Mouse (Mus musculus) adrenal gland, adult (tissue): ENCODE data around the gene Aldh16a1.

Source experiments
- DNase-seq, 2 experiments: peaks; one replicate each; pipeline ENCODE4 v3.0.0; 2022 to 2023; ENCODE audit warnings: low spot score in 1 of 2; ENCODE audit not compliant: inconsistent age in 2 of 2

Aldh16a1 gene

GRCm38 (mm10) chr7:45154096-45154992 is at the start of gene Aldh16a1, which contains the start of gene Pih1d1:
Aldh16a1 (minus strand) TSS chr7:45154584.
Pih1d1 (plus strand) TSS chr7:45154303.
- peak; percentile 98 to 100 for DNase-seq

DNA sequence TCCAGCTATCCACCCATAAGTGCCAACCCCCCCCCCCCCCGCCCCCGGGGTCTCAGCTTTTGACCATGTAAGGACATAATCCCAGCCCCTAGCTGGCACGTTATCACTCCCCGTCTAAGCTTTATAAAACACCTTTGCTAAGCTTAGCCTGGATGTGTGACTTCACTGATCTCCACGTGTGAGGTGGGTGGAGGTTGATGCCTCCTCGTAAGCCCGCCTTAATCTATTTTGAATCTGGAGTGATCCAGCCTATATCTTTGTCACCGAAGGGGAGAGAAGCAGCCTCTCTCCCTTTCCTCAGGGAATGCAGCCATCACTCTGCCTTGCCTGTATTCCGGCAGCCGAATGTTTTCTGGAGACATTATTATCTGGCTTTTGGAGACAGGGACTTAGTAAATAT is 48.3 kb upstream of the Aldh16a1 start:
- DNase-seq = no peak

GRCm38 (mm10) chr7:45198961-45199360 is 44.6 kb upstream of the Aldh16a1 start:
- no peak for DNase-seq

DNA sequence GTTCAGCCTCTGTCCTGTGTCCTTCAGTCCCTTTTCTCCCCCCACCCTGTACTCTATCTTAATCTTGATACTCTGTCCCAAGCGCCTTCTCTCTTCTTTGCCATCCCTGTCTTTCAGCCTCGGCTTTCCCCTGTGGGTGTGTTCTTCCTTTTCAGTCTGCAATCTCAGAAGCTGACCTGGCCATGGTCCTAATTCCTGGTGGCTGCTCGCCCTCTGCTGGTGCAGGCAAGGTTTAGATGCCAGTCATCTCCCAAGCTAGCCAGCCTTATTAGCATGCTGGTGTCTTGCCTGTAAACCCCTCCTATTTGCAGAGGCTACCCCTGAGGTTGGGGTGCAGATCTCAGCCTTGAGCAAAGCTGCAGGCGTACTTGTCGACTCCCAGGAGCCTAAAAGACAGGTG is 44.1 kb upstream of the Aldh16a1 start:
- peak; percentile 77 to 91 for DNase-seq

GRCm38 (mm10) chr7:45196994-45197393 is 42.6 kb upstream of the Aldh16a1 start:
- no peak for DNase-seq

GRCm38 (mm10) chr7:45196176-45196535 is 41.8 kb upstream of the Aldh16a1 start:
- no peak for DNase-seq

- no peak for DNase-seq
Observed at GRCm38 (mm10) chr7:45195341-45196175, 41.2 kb upstream of the Aldh16a1 start.

GRCm38 (mm10) chr7:45193871-45194785 is 39.7 kb upstream of the Aldh16a1 start:
- DNase-seq = no peak

GRCm38 (mm10) chr7:45193406-45193805 is 39.0 kb upstream of the Aldh16a1 start:
- no peak for DNase-seq

DNA sequence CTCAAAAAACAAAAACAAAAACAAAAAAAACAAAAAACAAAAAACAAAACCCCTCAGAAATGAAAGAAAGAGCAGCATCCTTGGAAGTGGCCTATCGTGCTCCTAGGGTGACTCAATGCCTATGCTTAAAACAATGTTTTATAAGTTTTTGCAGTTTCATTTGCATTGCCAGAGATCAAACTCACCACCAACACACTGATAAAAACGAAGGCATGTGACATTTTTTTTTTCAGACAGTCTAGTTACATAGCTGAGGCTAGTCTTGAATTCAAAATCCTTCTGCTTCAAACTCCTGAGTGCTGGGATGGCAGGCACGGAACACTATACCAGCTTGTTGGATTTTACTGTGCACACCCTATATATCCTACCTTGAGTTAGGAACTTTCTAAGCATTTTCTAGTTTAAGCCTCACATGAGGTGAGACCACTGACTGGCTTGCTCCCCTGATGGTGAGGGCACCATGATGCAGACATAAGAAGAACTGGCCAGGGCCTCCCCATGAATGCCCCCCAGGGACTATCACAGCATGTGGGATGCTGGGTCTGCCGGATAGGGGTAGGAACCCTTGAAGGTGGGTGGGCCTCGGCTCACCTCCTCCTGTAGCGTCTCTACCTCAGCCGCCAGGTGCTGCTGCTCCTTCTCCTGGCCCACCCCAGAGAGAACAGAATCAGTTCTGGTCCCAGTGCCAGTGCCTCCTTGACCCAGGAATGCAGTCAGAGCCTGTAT is 38.4 kb upstream of the Aldh16a1 start:
- DNase-seq = no peak

DNA sequence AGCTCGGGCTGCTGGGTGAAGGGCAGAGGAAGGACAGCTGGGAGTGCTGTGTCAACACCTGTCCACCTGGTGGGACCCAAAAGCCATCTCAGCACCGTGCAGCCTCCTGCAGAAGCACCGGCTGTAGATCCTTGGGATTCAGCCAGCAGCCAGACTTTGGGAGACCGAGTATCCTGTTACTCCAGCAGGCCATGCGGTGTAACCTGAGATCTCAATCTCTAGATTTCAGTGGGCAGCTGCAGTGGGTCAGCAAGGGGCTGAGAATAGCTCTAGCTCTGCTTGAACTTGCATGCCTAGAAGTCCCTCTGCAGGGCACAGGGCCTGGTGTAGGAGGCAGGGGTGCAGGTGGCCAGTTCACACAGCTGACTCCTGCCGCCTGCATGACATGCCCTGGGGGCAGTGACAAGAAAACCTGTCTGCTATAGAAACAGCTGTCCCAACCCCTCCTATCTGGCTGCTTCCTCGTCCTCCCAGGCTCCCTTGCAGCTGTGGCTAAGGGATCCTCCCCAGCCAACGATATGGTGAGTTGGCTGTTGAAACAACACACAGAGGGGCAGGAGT is 37.5 kb upstream of the Aldh16a1 start:
- DNase-seq = no peak

DNA sequence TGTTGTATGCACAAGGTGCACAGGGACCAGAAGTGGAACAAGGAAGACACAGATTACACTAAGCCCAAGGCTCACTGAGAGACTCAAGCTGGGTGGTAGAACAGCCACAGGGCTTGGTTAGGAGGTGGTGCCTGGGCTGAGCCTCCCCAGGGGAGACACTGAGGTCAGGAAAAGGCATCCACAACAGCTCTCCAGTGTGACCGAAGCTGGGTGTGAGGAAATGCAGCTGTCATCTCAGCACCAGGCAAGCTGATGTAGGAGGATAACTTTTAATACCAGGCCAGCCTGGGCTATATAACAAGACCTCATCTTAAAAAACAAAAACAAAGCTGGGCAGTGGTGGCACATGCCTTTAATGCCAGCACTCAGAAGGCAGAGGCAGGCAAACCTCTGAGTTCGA is 36.8 kb upstream of the Aldh16a1 start:
- DNase-seq = no peak

- no peak for DNase-seq
Observed at GRCm38 (mm10) chr7:45190186-45190585, 35.8 kb upstream of the Aldh16a1 start.

- DNase-seq = no peak
Observed at GRCm38 (mm10) chr7:45189600-45189999, 35.2 kb upstream of the Aldh16a1 start.

DNA sequence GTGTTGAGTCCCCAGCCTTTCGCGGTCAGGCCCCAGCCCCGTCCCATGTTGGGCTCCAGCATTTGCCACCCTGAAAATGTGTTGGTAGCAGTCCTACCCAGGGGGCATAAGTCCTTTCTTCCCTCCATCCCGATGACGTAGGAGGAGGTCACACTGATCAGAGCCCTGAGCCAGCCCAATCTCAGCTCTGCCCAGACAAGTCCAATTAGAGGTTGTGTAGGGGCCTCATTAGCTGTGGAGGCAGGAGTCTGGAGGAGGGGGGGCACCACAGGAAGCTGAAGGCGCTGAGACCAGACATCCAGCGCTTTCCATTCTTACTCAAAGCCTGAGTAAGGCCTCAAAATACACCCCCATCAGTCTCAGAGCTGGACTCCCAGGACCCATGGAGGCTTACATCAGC is 31.5 kb upstream of the Aldh16a1 start:
- DNase-seq = no peak

- DNase-seq = no peak
Observed at GRCm38 (mm10) chr7:45183672-45184071, 29.3 kb upstream of the Aldh16a1 start.

DNA sequence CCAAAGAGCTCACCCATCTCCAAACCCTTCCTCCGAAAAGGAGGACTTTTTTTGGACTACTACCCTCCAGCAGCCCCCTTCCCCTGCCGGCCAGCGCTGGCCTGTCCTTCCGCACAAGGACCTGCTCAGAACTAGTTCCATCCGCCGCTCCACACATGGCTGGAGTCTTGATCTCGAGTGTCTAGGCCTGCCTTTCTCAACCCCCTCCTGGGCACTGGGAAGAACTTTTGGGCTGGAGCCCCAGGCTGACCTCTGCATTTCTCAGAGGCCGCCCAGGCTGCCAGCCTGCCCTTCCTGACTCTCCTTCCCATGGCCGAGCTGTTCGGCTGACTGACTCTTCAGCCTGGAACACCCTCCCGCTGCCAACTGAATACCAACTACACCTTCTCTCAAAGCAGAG is 28.2 kb upstream of the Aldh16a1 start:
- DNase-seq = no peak

DNA sequence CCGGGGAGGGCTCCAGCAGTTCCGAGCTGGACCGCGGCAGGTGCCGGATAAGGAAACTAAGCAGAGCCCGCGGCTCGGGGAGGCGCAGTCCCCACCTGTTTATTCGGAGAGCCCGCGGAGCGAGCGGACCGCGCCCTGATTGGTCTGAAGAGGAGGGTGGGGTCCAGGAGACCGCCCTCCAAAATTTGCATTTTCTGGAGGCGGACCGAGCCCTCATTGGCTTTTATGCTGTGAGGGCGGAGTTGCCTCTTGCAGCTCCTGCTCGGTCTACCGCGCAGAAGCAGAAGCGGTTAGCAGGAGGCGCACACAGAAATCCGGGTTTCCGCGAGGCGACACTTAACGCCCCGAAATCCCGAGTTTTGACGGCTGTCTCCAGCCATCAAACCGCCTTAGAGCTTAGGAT is 27.8 kb upstream of the Aldh16a1 start:
- peak; percentile 91 to 95 for DNase-seq

DNA sequence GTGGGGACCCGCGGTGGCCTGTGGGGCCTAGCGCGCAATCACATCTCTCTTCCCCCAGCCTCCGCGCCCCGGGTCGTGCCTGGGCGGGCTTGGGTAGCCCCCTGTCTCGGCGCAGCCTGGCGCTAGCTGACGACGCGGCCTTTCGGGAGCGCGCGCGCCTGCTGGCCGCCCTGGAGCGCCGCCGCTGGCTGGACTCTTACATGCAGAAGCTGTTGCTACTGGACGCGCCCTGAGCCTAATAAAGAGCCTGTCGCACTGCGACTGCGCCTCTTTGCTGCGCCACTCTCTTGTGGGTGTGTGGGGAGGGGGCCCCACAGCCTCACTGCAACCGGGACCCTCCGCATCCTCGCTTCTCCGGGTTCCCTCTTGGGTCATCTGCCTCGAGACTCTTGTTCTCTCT is 27.2 kb upstream of the Aldh16a1 start:
- no peak for DNase-seq

DNA sequence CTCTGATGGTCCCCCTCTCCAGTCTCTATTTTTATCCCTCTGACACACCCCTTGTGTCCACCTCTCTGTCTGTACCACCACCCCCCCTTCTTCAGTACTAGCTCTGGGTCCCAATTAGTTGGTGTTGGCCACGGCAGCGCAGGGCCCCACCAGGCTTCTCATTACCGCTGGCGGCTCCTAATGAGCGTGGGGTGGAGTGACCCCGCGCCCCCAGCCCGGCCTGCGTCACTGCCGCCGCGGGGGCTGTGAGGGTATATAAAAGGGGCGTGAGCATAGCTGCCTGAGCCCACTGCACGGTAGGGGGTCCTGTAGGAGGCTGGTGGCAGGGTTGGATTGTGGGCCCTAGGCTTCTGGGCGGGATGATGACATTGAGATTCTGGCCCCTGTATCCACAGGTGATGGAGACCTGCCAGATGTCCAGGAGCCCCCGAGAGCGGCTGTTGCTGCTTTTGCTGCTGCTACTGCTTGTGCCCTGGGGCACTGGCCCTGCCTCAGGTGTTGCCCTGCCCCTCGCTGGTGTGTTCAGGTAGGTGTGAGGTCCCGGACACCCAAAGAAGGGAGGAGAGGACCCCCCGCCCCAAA is 26.6 kb upstream of the Aldh16a1 start, which contains the start of gene Pth2:
TSS of gene Pth2 (plus strand) at position 100 of the 582 bp plus-strand sequence.
- DNase-seq = no peak
